Mouse (Mus musculus): ENCODE results near the gene Dhx30.
"Not testable (repeated sequence)": the region's sequence is repeated elsewhere in the genome, so short reads cannot be mapped to it uniquely, and the experiment has no call there.

Dhx30 gene

GRCm38 (mm10) chr9:110117779-110118139, at the start of gene Dhx30:
Gene Dhx30, minus strand, starts transcription at chr9:110117830.
- DNase-seq, result no peak

GRCm38 (mm10) chr9:110163071-110163470, 45.4 kb upstream of the Dhx30 start:
- no peak for DNase-seq

- no peak for DNase-seq
Measured at GRCm38 (mm10) chr9:110162441-110162840, 44.8 kb upstream of the Dhx30 start.

- not testable (repeated sequence) for DNase-seq
Measured at GRCm38 (mm10) chr9:110160486-110160885, 42.9 kb upstream of the Dhx30 start.

GRCm38 (mm10) chr9:110159036-110159435, 41.4 kb upstream of the Dhx30 start:
- no peak for DNase-seq

- DNase-seq, result no peak
Measured at GRCm38 (mm10) chr9:110148598-110148997, 31.0 kb upstream of the Dhx30 start.

GRCm38 (mm10) chr9:110142097-110142496, 24.5 kb upstream of the Dhx30 start:
- DNase-seq, result no peak

GRCm38 (mm10) chr9:110139119-110139518, 21.5 kb upstream of the Dhx30 start:
- DNase-seq, result no peak

- DNase-seq, result no peak
Measured at GRCm38 (mm10) chr9:110134176-110134575, 16.5 kb upstream of the Dhx30 start.

- no peak for DNase-seq
Measured at GRCm38 (mm10) chr9:110132921-110133320, 15.3 kb upstream of the Dhx30 start.

GRCm38 (mm10) chr9:110132201-110132605, 14.6 kb upstream of the Dhx30 start:
- DNase-seq, result no peak

- DNase-seq, result peak; percentile 99 to 100
Measured at GRCm38 (mm10) chr9:110131525-110132197, 14.0 kb upstream of the Dhx30 start.

GRCm38 (mm10) chr9:110130896-110131524, 13.4 kb upstream of the Dhx30 start:
- DNase-seq, result no peak

- DNase-seq, result not testable (repeated sequence)
Measured at GRCm38 (mm10) chr9:110124008-110124540, 6.4 kb upstream of the Dhx30 start.

GRCm38 (mm10) chr9:110123322-110123721, 5.7 kb upstream of the Dhx30 start:
- no peak for DNase-seq

- DNase-seq, result no peak
Measured at GRCm38 (mm10) chr9:110121424-110121823, 3.8 kb upstream of the Dhx30 start.

GRCm38 (mm10) chr9:110118249-110118648, 619 bp upstream of the Dhx30 start:
- no peak for DNase-seq

GRCm38 (mm10) chr9:110116977-110117778, 452 bp downstream of the Dhx30 start, which contains the start of gene Smarcc1:
Gene Smarcc1, plus strand, starts transcription at chr9:110117708.
- DNase-seq, result peak; percentile 73 to 80

- DNase-seq, result no peak
Measured at GRCm38 (mm10) chr9:110116353-110116976, 1.2 kb downstream of the Dhx30 start.

GRCm38 (mm10) chr9:110100627-110101600, 16.7 kb downstream of the Dhx30 start:
- DNase-seq, result peak; percentile 82

GRCm38 (mm10) chr9:110097791-110098190, 19.8 kb downstream of the Dhx30 start:
- DNase-seq, result no peak

- no peak for DNase-seq
Measured at GRCm38 (mm10) chr9:110094761-110095160, 22.9 kb downstream of the Dhx30 start.
